Mouse (Mus musculus) natural killer cell, adult 2 months (primary cell): ENCODE results near the gene Lrig1.
A peak's percentile ranks its signal among the peaks of the same experiment; 100 is the strongest.

ENCODE experiments used
- DNase-seq, 2 experiments: peaks; one replicate each; pipeline ENCODE4 v3.0.0; 2022; ENCODE audit warnings: low spot score in 2 of 2

The Lrig1 gene

DNA sequence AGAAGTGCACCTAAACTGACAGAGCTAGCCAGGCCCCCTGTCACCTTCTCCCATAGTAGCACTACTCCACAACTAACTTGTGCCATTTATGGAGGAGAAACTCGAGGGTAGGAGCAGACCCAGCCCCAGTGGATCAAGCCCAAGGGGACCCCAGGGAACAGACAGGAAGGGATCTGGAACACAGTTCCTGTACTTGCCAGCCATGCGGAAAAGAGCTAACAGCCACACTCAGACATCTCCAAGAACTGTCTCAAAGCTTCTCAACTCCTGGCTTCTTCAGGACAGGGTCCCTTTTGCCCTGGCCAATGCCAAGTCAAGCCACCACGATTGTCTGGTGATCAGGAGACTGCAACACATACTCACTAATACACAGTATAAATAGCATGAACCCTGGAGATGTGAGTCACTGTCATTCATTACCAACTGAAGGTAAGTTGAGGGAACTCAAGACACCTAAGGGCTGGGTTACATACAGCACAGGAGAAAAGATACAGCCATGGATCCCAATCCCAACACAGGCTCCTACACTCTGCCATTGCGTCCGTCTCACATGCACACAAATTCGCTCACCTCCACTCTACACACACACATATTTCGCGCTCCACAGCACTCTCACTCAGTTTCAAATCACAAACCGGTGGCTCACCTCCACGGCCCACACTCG lies 1.3 kb downstream of the Lrig1 start:
- no peak for DNase-seq

DNA sequence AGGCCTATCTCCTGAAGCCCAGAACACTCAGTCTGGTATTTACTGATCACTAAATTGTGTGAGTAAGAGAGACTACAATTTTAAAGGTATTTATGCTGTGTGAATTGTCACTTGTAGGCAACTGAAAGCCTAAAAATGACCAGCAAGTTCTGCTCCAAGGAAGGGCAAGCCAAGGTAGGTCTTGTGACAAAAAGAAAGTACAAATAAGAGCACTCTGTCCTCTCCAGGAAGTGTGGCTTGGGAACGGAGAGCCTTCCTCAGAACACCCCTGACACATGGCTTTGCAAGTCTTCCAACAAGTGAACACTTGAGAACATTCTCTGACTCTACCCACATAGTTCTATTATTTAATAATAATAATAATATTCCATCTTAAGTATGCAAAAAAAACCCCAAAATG lies 2.5 kb downstream of the Lrig1 start:
- DNase-seq, result no peak

GRCm38 (mm10) chr6:94696182-94697080 lies 3.5 kb downstream of the Lrig1 start:
- no peak for DNase-seq

DNA sequence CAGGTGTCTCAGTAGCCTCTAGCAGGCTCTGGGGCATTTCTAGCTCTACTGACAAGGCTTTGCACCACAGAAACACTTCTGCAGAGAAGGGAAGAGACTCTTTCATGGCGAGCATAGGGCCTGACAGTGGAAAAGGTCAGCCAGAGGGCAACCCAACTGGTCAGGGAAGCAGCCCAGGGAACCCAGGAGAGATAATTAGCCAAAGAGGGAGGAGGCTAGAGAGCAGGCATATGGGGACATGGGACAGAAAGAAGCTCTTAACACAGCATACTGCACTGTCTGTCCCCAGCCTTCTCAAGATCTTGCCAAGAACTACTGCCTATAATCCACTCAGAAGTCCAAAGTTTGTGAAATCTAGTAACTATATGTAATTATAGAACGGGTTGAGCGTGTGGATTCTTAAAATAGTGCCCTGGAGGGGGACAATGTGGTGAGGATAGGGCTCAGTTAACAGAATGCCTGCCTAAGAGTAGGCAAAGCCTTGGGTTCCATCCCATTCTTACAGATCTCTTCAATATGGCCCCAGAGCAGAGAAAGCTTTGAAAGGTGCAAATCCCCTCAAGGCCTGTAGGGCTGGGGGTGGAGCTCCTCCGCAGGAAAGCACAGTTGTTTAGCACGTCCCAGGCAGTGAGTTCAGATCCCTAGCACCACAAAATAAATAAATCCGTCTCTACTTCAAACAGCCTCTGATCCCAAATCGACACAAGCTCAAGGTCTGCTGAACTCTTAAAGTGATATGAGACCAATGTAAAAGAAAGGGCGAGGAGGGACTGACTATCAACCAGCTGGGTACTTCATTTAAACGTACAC lies 4.6 kb downstream of the Lrig1 start:
- DNase-seq, result no peak

GRCm38 (mm10) chr6:94694481-94694880 lies 5.5 kb downstream of the Lrig1 start:
- DNase-seq, result no peak

- DNase-seq, result no peak
These were observed 6.9 kb downstream of the Lrig1 start for GRCm38 (mm10) chr6:94693091-94693490.

- no peak for DNase-seq
These were observed 8.0 kb downstream of the Lrig1 start for GRCm38 (mm10) chr6:94692003-94692402.

DNA sequence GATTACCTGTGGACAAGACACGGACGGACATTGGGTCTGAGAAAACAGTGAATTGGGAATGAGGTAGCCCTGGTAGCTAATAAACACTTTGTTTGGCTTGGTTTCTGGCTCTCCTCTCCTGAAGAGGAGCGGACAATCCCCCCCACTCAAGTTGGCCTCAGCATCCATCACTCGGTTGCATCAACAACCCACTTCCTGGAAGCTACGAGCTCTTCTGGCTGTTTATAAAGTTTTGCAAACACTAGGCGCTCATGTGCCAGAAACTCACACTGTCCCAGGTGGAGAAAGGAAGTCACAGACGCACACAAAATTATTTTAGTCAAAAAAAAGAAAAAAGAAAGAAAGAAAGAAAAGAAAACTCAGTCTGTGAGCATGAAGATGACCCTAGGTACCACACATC lies 9.7 kb downstream of the Lrig1 start:
- no peak for DNase-seq

DNA sequence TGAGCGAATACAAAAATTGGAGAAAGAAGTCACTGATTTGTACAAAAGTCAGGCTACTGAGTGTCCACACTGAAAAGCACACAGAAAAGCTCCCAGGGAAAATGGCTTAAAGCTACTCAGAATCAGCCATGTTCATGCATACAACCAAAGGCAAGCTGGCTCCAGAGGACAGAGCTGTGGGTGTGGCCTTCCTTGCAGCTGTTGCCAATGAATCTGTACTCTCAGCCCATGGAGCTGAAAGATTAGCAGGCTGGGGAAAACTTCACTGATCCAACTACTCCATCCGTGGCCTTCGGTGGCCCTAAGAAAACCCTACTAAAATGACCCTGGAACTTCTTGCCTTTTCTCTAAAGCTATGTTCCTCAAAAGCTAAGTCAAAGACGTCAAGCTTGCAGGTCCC lies 11.2 kb downstream of the Lrig1 start:
- no peak for DNase-seq

DNA sequence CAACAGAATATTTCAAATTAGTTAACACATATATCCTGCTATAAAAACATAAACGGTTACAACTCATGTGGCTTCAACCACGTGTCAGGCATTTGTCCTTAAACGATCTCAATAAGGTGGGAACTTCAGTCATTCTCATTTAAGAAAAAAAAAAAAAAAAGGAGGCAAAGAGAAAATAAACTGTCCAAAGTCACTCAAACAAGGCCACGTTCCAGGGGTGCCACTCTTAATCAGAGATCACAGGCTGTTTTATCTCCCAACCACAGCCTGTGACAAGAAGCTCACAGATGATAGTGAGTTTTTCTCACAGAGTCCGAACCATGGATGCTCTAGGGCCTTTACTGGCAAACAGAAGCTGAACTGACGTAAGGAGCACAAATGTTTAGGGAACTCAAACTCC lies 13.9 kb downstream of the Lrig1 start:
- DNase-seq, result no peak

DNA sequence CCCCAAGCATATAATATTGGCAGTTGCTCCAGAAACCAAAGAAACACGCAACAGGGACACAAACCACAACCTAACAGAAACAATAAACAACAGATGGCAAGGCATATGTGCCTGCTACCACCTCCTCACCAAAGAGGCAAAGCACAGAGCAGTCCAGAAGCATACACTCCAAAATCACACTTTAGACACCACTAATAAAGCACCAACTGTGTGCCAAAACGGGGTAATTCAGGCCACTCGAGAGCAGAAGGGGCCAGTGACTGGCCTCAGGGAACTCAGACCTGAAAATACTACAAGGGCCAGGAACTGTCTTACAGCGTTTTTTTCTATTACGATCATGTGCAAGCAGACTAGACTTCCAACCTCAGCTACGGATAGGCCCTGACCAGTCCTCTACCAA lies 14.3 kb downstream of the Lrig1 start:
- DNase-seq, result no peak

DNA sequence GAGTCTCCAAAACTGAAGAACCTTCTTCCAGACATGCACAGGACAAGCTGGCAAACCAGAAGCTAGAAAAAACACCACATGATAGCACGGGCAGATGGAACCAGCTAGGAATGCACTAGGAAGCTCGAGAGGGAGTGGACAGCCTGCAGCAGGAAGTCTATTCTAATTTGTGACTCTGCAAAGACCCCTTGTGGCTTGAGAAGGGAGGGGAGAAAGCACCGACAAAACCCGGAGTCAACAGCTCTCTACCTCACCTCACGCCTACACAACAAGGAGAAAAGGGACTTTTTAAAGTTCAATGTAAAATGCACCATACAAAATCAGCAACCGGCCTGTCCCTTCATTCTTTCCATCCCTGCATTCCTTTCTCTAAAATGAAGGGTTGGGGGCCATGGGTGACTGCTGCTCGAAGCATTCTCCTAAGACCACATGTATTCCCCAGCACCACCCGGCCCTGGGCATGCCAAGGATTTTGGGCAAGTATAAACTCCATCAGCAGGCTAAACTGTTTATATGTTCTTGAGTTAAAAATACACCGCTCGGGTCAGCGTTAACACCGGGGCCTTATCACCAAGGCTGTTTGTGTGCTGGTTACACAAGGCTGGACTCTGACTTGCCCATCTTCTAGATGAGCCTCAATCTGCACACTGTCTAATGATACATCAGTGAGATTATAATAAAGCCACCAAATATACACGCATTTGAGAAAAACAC lies 15.0 kb downstream of the Lrig1 start:
- DNase-seq, result no peak

DNA sequence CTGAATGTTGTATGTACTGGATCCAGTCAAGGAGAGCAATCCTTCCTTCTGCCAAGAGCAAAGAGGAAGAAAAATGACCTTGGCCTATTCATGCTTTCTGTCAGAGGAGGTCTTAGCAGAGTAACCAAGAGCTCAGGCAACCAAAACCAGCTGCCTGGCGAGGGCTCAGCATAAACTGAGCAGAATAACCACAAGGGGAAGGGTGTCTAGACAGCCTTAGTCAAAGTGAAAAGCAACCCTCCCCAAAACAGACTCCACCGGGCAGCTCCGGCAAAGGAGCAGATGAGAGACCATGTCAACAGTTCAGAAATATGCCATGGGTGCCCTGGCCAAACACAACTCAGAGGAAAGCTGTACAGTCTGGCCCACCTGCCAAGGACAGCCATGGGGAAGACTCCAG lies 16.3 kb downstream of the Lrig1 start:
- peak in 1 of 2 experiments; percentile 24 for DNase-seq

GRCm38 (mm10) chr6:94682270-94682618 lies 17.7 kb downstream of the Lrig1 start:
- DNase-seq, result no peak

DNA sequence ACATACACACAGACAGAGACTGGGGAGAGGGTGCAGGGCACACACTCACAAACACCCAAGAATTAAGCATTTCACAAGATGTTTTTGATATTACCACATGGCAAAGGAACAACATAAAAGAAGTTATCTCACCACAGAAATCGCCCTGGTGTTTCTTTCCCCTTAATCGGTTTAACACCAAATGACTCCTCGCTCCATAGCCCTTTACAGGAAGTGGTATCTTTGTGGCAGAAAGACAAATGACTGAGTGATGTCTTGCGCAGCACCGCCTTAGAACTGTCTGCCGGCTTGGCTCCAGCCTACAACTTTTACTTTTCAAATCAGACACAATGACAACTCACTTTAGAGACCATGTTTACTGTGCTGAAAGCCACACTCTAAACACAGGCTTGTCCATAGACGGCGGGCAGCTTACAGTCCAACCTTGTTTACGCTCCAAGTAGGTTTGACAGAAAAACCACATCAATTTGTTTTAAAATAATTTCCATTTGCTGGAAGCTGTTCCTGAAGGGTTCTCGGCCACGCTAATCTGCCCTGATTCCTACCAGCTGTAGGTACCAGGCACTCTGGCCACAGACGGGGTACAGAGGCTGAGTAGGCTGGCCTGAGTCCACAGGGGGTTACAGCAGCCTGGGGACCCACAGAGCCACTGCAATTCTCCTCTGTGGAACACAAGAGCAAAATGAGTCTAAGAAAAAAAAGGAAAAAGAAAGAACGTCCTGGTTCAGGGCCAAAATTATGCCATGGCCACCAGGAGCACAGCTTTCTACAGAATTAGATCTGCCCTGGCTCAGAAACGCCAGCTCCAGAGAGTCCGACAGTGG lies 18.3 kb downstream of the Lrig1 start:
- peak; percentile 34 to 39 for DNase-seq

- no peak for DNase-seq
These were observed 19.1 kb downstream of the Lrig1 start for GRCm38 (mm10) chr6:94680760-94681445.

DNA sequence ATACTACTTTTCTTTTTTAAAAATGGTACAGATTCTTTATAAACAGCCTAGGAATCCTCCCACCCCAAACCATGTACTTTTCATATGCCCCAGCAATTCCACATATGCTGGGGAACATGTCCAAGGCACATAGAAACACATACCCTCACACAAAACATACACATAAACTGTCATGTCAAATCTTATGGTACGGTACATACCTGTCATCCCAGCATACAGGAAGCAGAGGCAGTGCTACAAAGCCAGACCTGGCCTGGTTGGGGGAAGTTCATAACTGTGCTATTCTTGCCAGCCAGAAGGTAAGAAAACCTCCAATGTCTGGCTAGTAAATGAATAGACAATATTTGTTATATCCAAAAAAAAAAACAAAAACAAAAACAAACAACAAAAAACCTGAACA lies 20.7 kb downstream of the Lrig1 start:
- no peak for DNase-seq

- DNase-seq, result no peak
These were observed 21.4 kb downstream of the Lrig1 start for GRCm38 (mm10) chr6:94678377-94679164.

DNA sequence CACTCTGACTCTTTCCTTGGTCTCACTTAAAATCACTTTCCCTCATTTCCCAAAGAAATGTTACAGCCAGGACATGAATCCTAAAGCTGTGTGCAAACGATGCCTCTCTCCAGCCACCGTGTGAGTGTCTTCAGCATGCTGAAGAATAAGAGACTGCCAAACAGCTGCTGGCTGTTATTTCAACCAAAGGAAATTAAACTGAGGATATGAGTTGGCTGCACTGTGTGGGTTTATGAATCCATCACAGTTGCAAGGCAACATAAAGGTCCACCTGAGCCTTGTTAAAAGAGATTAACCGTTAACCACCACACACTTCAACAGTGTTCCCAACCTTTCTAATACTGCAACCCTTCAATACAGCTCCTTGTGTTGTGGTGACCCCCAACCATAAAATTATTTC lies 22.5 kb downstream of the Lrig1 start:
- no peak for DNase-seq

DNA sequence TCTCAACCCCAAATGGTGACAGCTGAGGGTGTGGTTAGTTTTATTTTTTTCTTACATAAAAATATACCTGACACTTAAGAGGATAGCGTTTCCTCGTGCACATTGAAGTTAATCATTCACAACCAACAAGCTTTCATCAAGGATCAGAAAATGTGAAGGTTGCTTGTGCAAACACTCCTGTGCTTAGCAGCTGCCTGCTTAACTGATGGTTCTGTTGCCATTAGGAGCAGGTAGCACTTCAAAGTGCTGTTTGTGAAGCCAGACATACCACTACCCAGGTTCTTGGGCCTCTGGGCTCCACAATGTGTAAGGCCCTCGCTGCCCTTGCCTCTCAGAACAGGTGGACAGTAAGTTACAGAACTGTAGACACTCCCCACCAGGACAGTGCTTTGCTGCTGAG lies 23.1 kb downstream of the Lrig1 start:
- DNase-seq, result no peak
